8 mouse cellular contexts compared by ENCODE assay signal in the genomic region with DNA sequence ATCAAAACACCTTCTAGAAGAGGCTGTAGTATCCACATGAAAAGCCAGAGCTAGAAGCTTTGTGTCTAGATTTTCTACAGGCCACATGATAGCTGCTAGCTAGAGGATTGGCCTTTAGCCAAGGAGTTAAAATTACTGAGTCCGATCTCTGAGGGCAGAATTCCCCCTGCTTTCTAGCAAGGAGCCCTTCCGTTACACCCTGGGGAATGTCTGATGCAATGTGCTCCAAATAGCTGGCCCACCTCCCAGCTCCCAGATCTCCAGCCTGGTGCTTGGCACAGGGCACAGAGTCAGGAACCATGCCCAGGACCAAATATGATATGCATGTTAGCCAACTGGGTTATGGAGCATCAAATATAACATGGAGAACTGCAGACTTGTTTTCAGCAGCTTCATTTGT.
DNase-seq lines count a peak whose midpoint lies in the region; ATAC-seq and TF ChIP-seq lines count a peak whose summit lies in the region.

No protein-coding gene starts in this region.

- DNase-seq in retina, postnatal 1 day: peak; percentile 21
- no peak for DNase-seq in retina, embryonic 14.5 days (ENCODE audit: low spot score)
- peak; percentile 92 to 97 for DNase-seq in cerebellum, adult 2 months
- DNase-seq in heart, adult 8-10 months (ENCODE audit: low spot score): peak; percentile 87
- DNase-seq in kidney, postnatal 10 days: peak; percentile 57
- peak; percentile 54 for DNase-seq in ovary, adult 18-20 months (ENCODE audit: low spot score)
- DNase-seq in right cerebral cortex, adult 2 months (ENCODE audit: low spot score in 2 of 2): no peak

- 2% methylated on average over 2 of the region's 2 CpGs for WGBS in cerebellum, adult 2 months

- no peak for TF ChIP-seq POLR2A in cerebellum, adult 2 months (IDR thresholded peaks at IDR 0.05; ENCODE audit: borderline replicate concordance, insufficient read depth, low read length)

- TF ChIP-seq CTCF in cerebellum, adult 2 months (IDR thresholded peaks at IDR 0.05; ENCODE audit: borderline replicate concordance, insufficient read depth, low read depth, low read length): no peak

- H3K27me3 ChIP-seq in cerebellum, adult 2 months (ENCODE audit: control insufficient read depth, insufficient read depth, low read length): no peaks in the 10 kb centered on the region

- no peak overlapping the region for H3K27ac ChIP-seq in cerebellum, adult 2 months (ENCODE audit: insufficient read depth, low read length)

- no peak for ATAC-seq in megakaryocyte progenitor cell, adult 5-6 weeks (replicated peaks; ENCODE audit: poor library complexity)

- no peak overlapping the region for H3K4me3 ChIP-seq in cerebellum, adult 2 months (replicated peaks; ENCODE audit: insufficient read depth, low read depth, low read length)

- H3K4me1 ChIP-seq in cerebellum, adult 2 months (ENCODE audit: control insufficient read depth, insufficient read depth, low read length): peaks cover 12% of the 10 kb centered on the region

Comparison
In these comparisons a context has a peak if more than half of its experiments do, and no peak if none do; other contexts are left out.
1. DNase-seq: peak in retina, postnatal 1 day (single experiment), cerebellum, adult 2 months (2 of 2), heart, adult 8-10 months (single experiment), kidney, postnatal 10 days (single experiment) and ovary, adult 18-20 months (single experiment); none in retina, embryonic 14.5 days (single experiment) and right cerebral cortex, adult 2 months (0 of 2).